Mouse (Mus musculus): ENCODE results near the gene Pgm1. TPM values are rescaled to one million over a fixed set of nuclear protein-coding genes. Genes with fewer than 3 reads are reported as not detected.
A peak's percentile ranks its signal among the peaks of the same experiment; 100 is the strongest.

The Pgm1 gene
- 100 to 1,000 TPM; 498 to 511 TPM for total RNA-seq (2021)
- long read RNA-seq, experiment 1, transcript Pgm1-201 (11 exons, 2,371 nt): major isoform, 643 of 782 reads
- long read RNA-seq, experiment 1, partial matches to known transcripts: 77 of 782 reads
- long read RNA-seq, experiment 1, other reads (novel, unspliced or antisense): 59 of 782 reads
- long read RNA-seq, experiment 2, transcript Pgm1-202 (11 exons, 2,523 nt): minor isoform, 9 of 870 reads
- long read RNA-seq, experiment 2, transcript Pgm1-201 (11 exons, 2,371 nt): major isoform, 754 of 870 reads
- long read RNA-seq, experiment 2, partial matches to known transcripts: 63 of 870 reads
- long read RNA-seq, experiment 2, other reads (novel, unspliced or antisense): 44 of 870 reads

- peak; percentile 69 to 82 for DNase-seq (ENCODE audit: low spot score in 2 of 2)
Observed at GRCm38 (mm10) chr4:99929149-99929612, at the start of gene Pgm1. Gene Pgm1 (plus strand): TSS chr4:99929414.

GRCm38 (mm10) chr4:99881882-99882281 lies 47.3 kb upstream of the Pgm1 start:
- no peak for DNase-seq (ENCODE audit: low spot score in 2 of 2)

GRCm38 (mm10) chr4:99882405-99882804 lies 46.8 kb upstream of the Pgm1 start:
- DNase-seq (ENCODE audit: low spot score in 2 of 2): no peak

- no peak for DNase-seq (ENCODE audit: low spot score in 2 of 2)
Observed at GRCm38 (mm10) chr4:99913894-99914451, 15.2 kb upstream of the Pgm1 start.

GRCm38 (mm10) chr4:99926380-99926779 lies 2.8 kb upstream of the Pgm1 start:
- DNase-seq (ENCODE audit: low spot score in 2 of 2): no peak

GRCm38 (mm10) chr4:99928521-99928920 lies 693 bp upstream of the Pgm1 start:
- no peak for DNase-seq (ENCODE audit: low spot score in 2 of 2)

GRCm38 (mm10) chr4:99929613-99930517 lies 651 bp downstream of the Pgm1 start, which contains the start of gene Itgb3bp:
Gene Itgb3bp (minus strand): TSS chr4:99929813.
- peak; percentile 63 to 78 for DNase-seq (ENCODE audit: low spot score in 2 of 2)

GRCm38 (mm10) chr4:99930518-99931239 lies 1.5 kb downstream of the Pgm1 start:
- DNase-seq (ENCODE audit: low spot score in 2 of 2): no peak

- DNase-seq (ENCODE audit: low spot score in 2 of 2): no peak
Observed at GRCm38 (mm10) chr4:99931240-99931580, 2.0 kb downstream of the Pgm1 start.

- DNase-seq (ENCODE audit: low spot score in 2 of 2): no peak
Observed at GRCm38 (mm10) chr4:99931807-99932206, 2.6 kb downstream of the Pgm1 start.

- DNase-seq (ENCODE audit: low spot score in 2 of 2): no peak
Observed at GRCm38 (mm10) chr4:99934859-99935258, 5.6 kb downstream of the Pgm1 start.

- DNase-seq (ENCODE audit: low spot score in 2 of 2): no peak
Observed at GRCm38 (mm10) chr4:99936278-99936677, 7.1 kb downstream of the Pgm1 start.

- DNase-seq (ENCODE audit: low spot score in 2 of 2): no peak
Observed at GRCm38 (mm10) chr4:99939711-99940505, 10.7 kb downstream of the Pgm1 start.

GRCm38 (mm10) chr4:99941655-99942414 lies 12.6 kb downstream of the Pgm1 start:
- DNase-seq (ENCODE audit: low spot score in 2 of 2): no peak

- DNase-seq (ENCODE audit: low spot score in 2 of 2): no peak
Observed at GRCm38 (mm10) chr4:99944606-99945005, 15.4 kb downstream of the Pgm1 start.

- no peak for DNase-seq (ENCODE audit: low spot score in 2 of 2)
Observed at GRCm38 (mm10) chr4:99945011-99945410, 15.8 kb downstream of the Pgm1 start.

GRCm38 (mm10) chr4:99946516-99946915 lies 17.3 kb downstream of the Pgm1 start:
- DNase-seq (ENCODE audit: low spot score in 2 of 2): no peak

GRCm38 (mm10) chr4:99947192-99947591 lies 18.0 kb downstream of the Pgm1 start:
- DNase-seq (ENCODE audit: low spot score in 2 of 2): no peak

GRCm38 (mm10) chr4:99947896-99948295 lies 18.7 kb downstream of the Pgm1 start:
- DNase-seq (ENCODE audit: low spot score in 2 of 2): no peak

Measured in gastrocnemius, postnatal 4 days (tissue).